Mouse (Mus musculus) cortical plate, adult 2 months (tissue): Measurements from ENCODE around the gene Hspg2.

ENCODE experiments used
- CTCF ChIP-seq: fragments of 200-500 bp; IDR thresholded peaks from 2 replicates; pipeline ENCODE4 v1.5.1; 2011; ENCODE audit warnings: mild to moderate bottlenecking, control low read depth, low read length; ENCODE audit not compliant: insufficient read depth; ENCODE audit errors: extremely low read depth
- POLR2A ChIP-seq: fragments of 200-500 bp; IDR thresholded peaks from 2 replicates; pipeline ENCODE4 v1.6.1; 2011; ENCODE audit warnings: mild to moderate bottlenecking, low read length, control low read depth; ENCODE audit not compliant: insufficient read depth; ENCODE audit errors: extremely low read depth

GRCm38 (mm10) chr4:137461981-137462690 lies 6.4 kb upstream of the Hspg2 start:
- TF ChIP-seq POLR2A: no peak
- no peak for TF ChIP-seq CTCF
